Mouse (Mus musculus) ES-Bruce4 (cell line): ENCODE measurements around the gene Otof. TPM values are rescaled to one million over a fixed set of nuclear protein-coding genes. Genes with fewer than 3 reads are reported as not detected.

ENCODE experiments used
- H3K27ac ChIP-seq: 2 replicates; pipeline ENCODE4 v1.5.1; 2012; ENCODE audit warnings: low read length, inconsistent platforms; ENCODE audit not compliant: insufficient read depth
- H3K27me3 ChIP-seq: 2 replicates; pipeline ENCODE4 v1.6.1; 2012; ENCODE audit warnings: mild to moderate bottlenecking, low read length, inconsistent platforms; ENCODE audit not compliant: control insufficient read depth, poor library complexity, insufficient read depth, severe bottlenecking
- H3K36me3 ChIP-seq: 2 replicates; pipeline ENCODE4 v1.6.1; 2012; ENCODE audit warnings: inconsistent platforms, mild to moderate bottlenecking, low read length, moderate library complexity; ENCODE audit not compliant: control insufficient read depth, poor library complexity, insufficient read depth, severe bottlenecking
- H3K4me1 ChIP-seq: one replicate; pipeline ENCODE4 v1.8.1; 2011; ENCODE audit warnings: low read length; ENCODE audit not compliant: control insufficient read depth, insufficient read depth
- H3K4me3 ChIP-seq: 2 replicates; pipeline ENCODE4 v1.5.1; 2011; ENCODE audit warnings: low read depth, mild to moderate bottlenecking, low read length
- H3K9ac ChIP-seq: 2 replicates; pipeline ENCODE4 v1.6.1; 2012; ENCODE audit warnings: low read depth, mild to moderate bottlenecking, inconsistent platforms; ENCODE audit not compliant: poor library complexity, severe bottlenecking
- H3K9me3 ChIP-seq: replicated peaks from 2 replicates; pipeline ENCODE4 v1.6.1; 2012; ENCODE audit warnings: mild to moderate bottlenecking, low read length, inconsistent platforms; ENCODE audit not compliant: control insufficient read depth, poor library complexity, insufficient read depth, severe bottlenecking
- CTCF ChIP-seq: IDR thresholded peaks from one replicate; pipeline ENCODE4 v1.8.1; 2011; ENCODE audit warnings: low read depth, low read length
- EP300 ChIP-seq: IDR thresholded peaks from 2 replicates; pipeline ENCODE4 v1.6.1; 2011; ENCODE audit warnings: low read depth, low read length; ENCODE audit not compliant: insufficient read depth
- POLR2A ChIP-seq: IDR thresholded peaks from one replicate; pipeline ENCODE4 v1.8.1; 2011; ENCODE audit warnings: low read length; ENCODE audit not compliant: insufficient read depth
- polyA plus RNA-seq: library from polyadenylated mRNA; stranded (reverse); fragments of >200 nt; gene quantifications from 2 replicates; pipeline ENCODE4 v1.2.4, GENCODE M21; 2011; ENCODE audit warnings: low read depth; ENCODE audit not compliant: missing spikeins, insufficient read depth, insufficient read length

Otof gene
- polyA plus RNA-seq, 1 experiment: not detected

GRCm38 (mm10) chr5:30401165-30401564, 60.6 kb downstream of the Otof start:
- Histone ChIP-seq H3K9me3 (no peaks in the 10 kb centered on the region), H3K4me1 (no peaks in the 10 kb centered on the region), H3K9ac (no peak overlapping the region), H3K27ac (no peak overlapping the region), H3K4me3 (no peak overlapping the region), H3K27me3 (no peaks in the 10 kb centered on the region), H3K36me3 (no peaks in the 10 kb centered on the region)
- TF ChIP-seq POLR2A: no peak
- TF ChIP-seq CTCF: no peak
- TF ChIP-seq EP300: no peak

GRCm38 (mm10) chr5:30400521-30400920, 61.2 kb downstream of the Otof start:
- H3K4me1 ChIP-seq: no peaks in the 10 kb centered on the region
- no peak overlapping the region for H3K9ac ChIP-seq
- H3K4me3 ChIP-seq: no peak overlapping the region
- TF ChIP-seq POLR2A: no peak
- TF ChIP-seq EP300: no peak
- TF ChIP-seq CTCF: no peak
- no peaks in the 10 kb centered on the region for H3K36me3 ChIP-seq
- H3K27ac ChIP-seq: no peak overlapping the region
- H3K27me3 ChIP-seq: no peaks in the 10 kb centered on the region
- H3K9me3 ChIP-seq: no peaks in the 10 kb centered on the region

GRCm38 (mm10) chr5:30391473-30391872, 70.3 kb downstream of the Otof start:
- TF ChIP-seq EP300 (no peak), CTCF (peak; percentile 92), POLR2A (no peak)
- no peak overlapping the region for H3K4me3 ChIP-seq
- H3K9me3 ChIP-seq: no peaks in the 10 kb centered on the region

GRCm38 (mm10) chr5:30389836-30390235, 71.9 kb downstream of the Otof start:
- TF ChIP-seq POLR2A (no peak), CTCF (no peak), EP300 (no peak)
- Histone ChIP-seq H3K9ac (no peak overlapping the region), H3K27ac (no peak overlapping the region), H3K4me3 (no peak overlapping the region), H3K27me3 (no peaks in the 10 kb centered on the region), H3K36me3 (no peaks in the 10 kb centered on the region), H3K4me1 (no peaks in the 10 kb centered on the region), H3K9me3 (no peaks in the 10 kb centered on the region)

More at GRCm38 (mm10) chr5:30391473-30391872, 70.3 kb downstream of the Otof start:
- Histone ChIP-seq H3K4me1 (no peaks in the 10 kb centered on the region), H3K27me3 (no peaks in the 10 kb centered on the region), H3K9ac (no peak overlapping the region), H3K36me3 (no peaks in the 10 kb centered on the region), H3K27ac (no peak overlapping the region)

- H3K4me1 ChIP-seq: no peaks in the 10 kb centered on the region
- TF ChIP-seq CTCF (peak; percentile 6), POLR2A (no peak)
- no peaks in the 10 kb centered on the region for H3K27me3 ChIP-seq
- no peak overlapping the region for H3K27ac ChIP-seq
- H3K9ac ChIP-seq: no peak overlapping the region
- H3K4me3 ChIP-seq: no peak overlapping the region
- H3K36me3 ChIP-seq: no peaks in the 10 kb centered on the region
- no peaks in the 10 kb centered on the region for H3K9me3 ChIP-seq
Observed at GRCm38 (mm10) chr5:30387726-30388125, 74.0 kb downstream of the Otof start.

GRCm38 (mm10) chr5:30382876-30383275, 78.9 kb downstream of the Otof start:
- Histone ChIP-seq H3K27me3 (no peaks in the 10 kb centered on the region), H3K4me3 (no peak overlapping the region), H3K9me3 (no peaks in the 10 kb centered on the region), H3K27ac (no peak overlapping the region), H3K36me3 (no peaks in the 10 kb centered on the region), H3K4me1 (no peaks in the 10 kb centered on the region), H3K9ac (no peak overlapping the region)
- TF ChIP-seq CTCF (no peak), EP300 (no peak), POLR2A (no peak)
